Mouse (Mus musculus) heart, adult 2 months (tissue): ENCODE results near the gene Wipf1. TPM values are rescaled to one million over a fixed set of nuclear protein-coding genes. Genes with fewer than 3 reads are reported as not detected.

Experiments
- DNase-seq, 2 experiments: peaks; one replicate each; pipeline ENCODE4 v3.0.0; 2021
- H3K27ac ChIP-seq: fragments of 200-600 bp; 2 replicates; pipeline ENCODE4 v1.8.1; 2022
- H3K27me3 ChIP-seq: fragments of 200-500 bp; 2 replicates; pipeline ENCODE4 v1.6.1; 2012; ENCODE audit warnings: mild to moderate bottlenecking, low read length, inconsistent platforms, mixed read lengths; ENCODE audit not compliant: control insufficient read depth, insufficient read depth
- H3K36me3 ChIP-seq: fragments of 200-500 bp; 2 replicates; pipeline ENCODE4 v1.6.1; 2012; ENCODE audit warnings: low read length, inconsistent platforms; ENCODE audit not compliant: control insufficient read depth, insufficient read depth
- H3K4me1 ChIP-seq: fragments of 200-500 bp; 2 replicates; pipeline ENCODE4 v1.6.1; 2011; ENCODE audit warnings: low read length; ENCODE audit not compliant: control insufficient read depth, insufficient read depth
- H3K4me3 ChIP-seq: fragments of 200-600 bp; 2 replicates; pipeline ENCODE4 v1.8.1; 2022
- H3K79me2 ChIP-seq: fragments of 200-500 bp; replicated peaks from 2 replicates; pipeline ENCODE4 v1.6.1; 2012; ENCODE audit warnings: mild to moderate bottlenecking, inconsistent platforms, low read length, moderate library complexity, mixed read lengths; ENCODE audit not compliant: control insufficient read depth, insufficient read depth
- H3K9ac ChIP-seq: fragments of 200-500 bp; 2 replicates; pipeline ENCODE4 v1.6.1; 2012; ENCODE audit warnings: low read depth, mild to moderate bottlenecking, control low read depth, inconsistent platforms, low read length, mixed read lengths
- CTCF ChIP-seq: fragments of 200-600 bp; IDR thresholded peaks from 2 replicates; pipeline ENCODE4 v1.8.1; 2022; ENCODE audit warnings: antibody characterized with exemption, mild to moderate bottlenecking, moderate library complexity
- EP300 ChIP-seq: fragments of 200-500 bp; IDR thresholded peaks from 2 replicates; pipeline ENCODE4 v1.6.1; 2011; ENCODE audit warnings: low read depth, low read length, control low read depth; ENCODE audit not compliant: insufficient read depth
- POLR2A ChIP-seq: fragments of 200-500 bp; IDR thresholded peaks from 2 replicates; pipeline ENCODE4 v1.6.1; 2011; ENCODE audit warnings: mild to moderate bottlenecking, low read depth, low read length, control low read depth; ENCODE audit not compliant: insufficient read depth
- WGBS: fragments of 180-500 bp; shearing (Covaris S2); methylation state at CpG from one replicate; pipeline ENCODE4 v1.1.7; 2018; 5-methylcytosine and 5-hydroxymethylcytosine counted together
- intact Hi-C: fragments of 180-260 bp; cut with DNase I; formaldehyde crosslinking; loops from one replicate; pipeline ENCODE4 v1.15.1; 2025
- polyA plus RNA-seq: library from polyadenylated mRNA; depleted of rRNA; stranded (reverse); fragments of >200 nt; gene quantifications from 2 replicates; pipeline ENCODE4 v1.2.3, GENCODE M21; 2012
- total RNA-seq, 2 experiments: library from RNA; stranded (reverse); gene quantifications; 2 replicates each; pipeline ENCODE4 v1.2.3; 2021

Gene Wipf1
- total and polyA plus RNA-seq, 3 experiments = 6.6 to 17.0 (median 12.9) TPM

DNA sequence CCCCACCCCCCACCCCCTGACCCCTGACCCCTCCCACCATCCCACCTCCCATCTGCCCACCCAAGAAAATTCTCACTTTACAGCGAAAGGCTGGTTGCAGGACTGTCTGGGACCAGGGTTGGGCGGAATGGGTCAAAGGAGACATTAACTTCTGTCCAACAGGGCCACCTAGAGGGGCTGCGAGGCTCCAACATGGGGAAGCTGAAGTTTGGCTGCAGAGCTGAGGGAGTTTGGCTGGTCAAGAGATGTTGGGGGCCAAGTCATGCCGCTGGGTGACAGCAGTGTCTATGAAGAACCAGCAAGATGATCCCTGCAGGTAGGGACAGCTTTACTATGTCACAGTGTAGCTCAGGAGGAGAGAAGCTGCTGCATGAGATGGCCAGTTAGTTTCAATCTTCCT is 110.2 kb downstream of the Wipf1 start:
- Histone ChIP-seq H3K9ac (no peak overlapping the region), H3K4me1 (no peaks in the 10 kb centered on the region), H3K4me3 (no peak overlapping the region), H3K79me2 (no peaks in the 10 kb centered on the region), H3K36me3 (no peaks in the 10 kb centered on the region), H3K27me3 (no peaks in the 10 kb centered on the region), H3K27ac (no peak overlapping the region)
- WGBS = 33% methylated on average over 4 of the region's 4 CpGs
- DNase-seq = peak; percentile 17 to 49
- intact Hi-C loops = loop anchor here (5.0 kb wide), 1 partner anchor 252 kb away; no protein-coding TSS in a partner anchor
- TF ChIP-seq CTCF (peak; percentile 65), POLR2A (no peak), EP300 (no peak)

DNA sequence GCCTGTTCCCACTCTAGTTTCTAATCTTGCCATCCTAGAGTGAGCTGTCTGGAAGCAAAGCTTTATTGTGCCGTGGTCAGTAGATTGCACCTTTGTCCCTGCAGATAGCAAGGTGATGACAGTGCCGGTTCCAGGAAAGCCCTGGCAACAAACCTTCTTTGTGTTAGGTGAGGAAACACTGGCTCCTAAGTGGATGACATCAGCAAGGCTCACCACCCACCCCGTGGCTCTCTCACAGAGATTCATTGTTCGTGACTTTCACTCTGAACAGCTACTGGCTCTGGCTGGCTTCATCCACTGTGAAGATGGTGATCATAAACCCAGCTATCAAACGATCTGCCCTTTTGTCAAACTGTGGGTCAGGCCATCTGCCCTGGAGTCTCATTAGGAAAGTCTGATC is 113.6 kb downstream of the Wipf1 start:
- no peak for DNase-seq
- Histone ChIP-seq H3K36me3 (no peaks in the 10 kb centered on the region), H3K27me3 (no peaks in the 10 kb centered on the region), H3K4me3 (no peak overlapping the region), H3K79me2 (no peaks in the 10 kb centered on the region), H3K27ac (no peak overlapping the region), H3K9ac (no peak overlapping the region), H3K4me1 (no peaks in the 10 kb centered on the region)
- no peak for TF ChIP-seq POLR2A
- no peak for TF ChIP-seq EP300
- no peak for TF ChIP-seq CTCF
- intact Hi-C loops = loop anchor here (5.0 kb wide), 1 partner anchor 249 kb away; no protein-coding TSS in a partner anchor
- WGBS = 25% methylated on average over 5 of the region's 5 CpGs

GRCm38 (mm10) chr2:73410076-73410475 is 119.5 kb downstream of the Wipf1 start:
- Histone ChIP-seq H3K9ac (no peak overlapping the region), H3K27me3 (no peaks in the 10 kb centered on the region), H3K36me3 (no peaks in the 10 kb centered on the region), H3K4me3 (no peak overlapping the region), H3K27ac (no peak overlapping the region), H3K4me1 (no peaks in the 10 kb centered on the region), H3K79me2 (no peaks in the 10 kb centered on the region)
- TF ChIP-seq EP300 (no peak), CTCF (no peak), POLR2A (no peak)
- WGBS = 91% methylated on average over 8 of the region's 8 CpGs
- intact Hi-C loops = no loop called here
- no peak for DNase-seq

DNA sequence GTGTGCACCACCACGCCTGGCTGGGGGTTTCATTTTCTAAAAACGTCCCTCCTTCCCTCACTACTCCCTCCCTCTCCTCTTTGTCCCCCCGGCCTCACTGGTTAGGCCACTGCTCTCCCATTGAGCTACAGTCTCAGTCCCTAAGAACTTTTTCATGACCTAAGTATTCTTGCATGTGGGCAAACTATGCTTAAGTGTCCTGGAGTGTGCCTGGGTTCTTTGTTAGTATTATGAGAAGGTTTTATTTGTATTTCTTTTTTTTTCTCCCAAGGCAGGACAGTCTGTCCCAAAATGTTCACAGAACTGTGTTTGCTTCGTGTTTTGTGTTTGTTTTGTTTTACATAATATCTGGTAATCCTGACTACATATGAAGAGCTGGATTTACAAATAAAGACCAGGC is 121.9 kb downstream of the Wipf1 start:
- no peak overlapping the region for H3K27ac ChIP-seq
- no peaks in the 10 kb centered on the region for H3K4me1 ChIP-seq
- intact Hi-C loops = no loop called here
- TF ChIP-seq POLR2A (no peak), CTCF (no peak)
- no peaks in the 10 kb centered on the region for H3K79me2 ChIP-seq
- no peaks in the 10 kb centered on the region for H3K36me3 ChIP-seq
- 69% methylated on average over 4 of the region's 4 CpGs for WGBS
- H3K9ac ChIP-seq = no peak overlapping the region
- no peaks in the 10 kb centered on the region for H3K27me3 ChIP-seq
- no peak for DNase-seq
- no peak overlapping the region for H3K4me3 ChIP-seq

DNA sequence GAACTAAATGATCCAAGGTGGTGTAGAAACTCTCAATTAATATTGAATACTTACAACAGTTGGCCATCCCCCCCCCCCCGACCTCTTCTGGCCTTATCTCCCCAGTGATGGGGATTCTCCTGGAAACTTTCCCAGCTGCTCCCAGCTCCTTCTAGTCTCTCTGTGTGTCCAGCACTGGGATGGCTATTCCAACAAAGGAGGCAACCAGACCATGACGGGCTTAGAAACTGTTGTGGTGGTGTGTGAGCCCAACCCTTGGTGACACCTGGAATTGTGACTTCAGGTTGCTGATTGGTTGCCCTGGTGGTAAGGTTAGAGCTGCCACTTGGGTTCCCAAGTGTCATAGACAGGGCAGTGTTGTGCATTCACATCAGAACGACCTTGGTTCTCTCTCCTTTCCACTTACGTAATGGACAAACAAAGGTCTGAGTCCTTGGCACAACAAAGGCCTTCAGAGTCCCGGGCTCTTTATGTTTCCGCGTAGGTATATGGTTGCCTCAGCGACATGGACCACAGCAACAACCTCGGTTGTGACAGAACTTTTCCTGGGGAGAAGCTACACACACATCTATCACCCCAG is 123.1 kb downstream of the Wipf1 start:
- Histone ChIP-seq H3K27me3 (no peaks in the 10 kb centered on the region), H3K9ac (no peak overlapping the region), H3K79me2 (no peaks in the 10 kb centered on the region), H3K27ac (no peak overlapping the region), H3K4me1 (no peaks in the 10 kb centered on the region), H3K4me3 (no peak overlapping the region), H3K36me3 (no peaks in the 10 kb centered on the region)
- intact Hi-C loops = no loop called here
- no peak for TF ChIP-seq CTCF
- no peak for TF ChIP-seq POLR2A
- no peak for TF ChIP-seq EP300
- 80% methylated on average over 9 of the region's 9 CpGs for WGBS
- no peak for DNase-seq

DNA sequence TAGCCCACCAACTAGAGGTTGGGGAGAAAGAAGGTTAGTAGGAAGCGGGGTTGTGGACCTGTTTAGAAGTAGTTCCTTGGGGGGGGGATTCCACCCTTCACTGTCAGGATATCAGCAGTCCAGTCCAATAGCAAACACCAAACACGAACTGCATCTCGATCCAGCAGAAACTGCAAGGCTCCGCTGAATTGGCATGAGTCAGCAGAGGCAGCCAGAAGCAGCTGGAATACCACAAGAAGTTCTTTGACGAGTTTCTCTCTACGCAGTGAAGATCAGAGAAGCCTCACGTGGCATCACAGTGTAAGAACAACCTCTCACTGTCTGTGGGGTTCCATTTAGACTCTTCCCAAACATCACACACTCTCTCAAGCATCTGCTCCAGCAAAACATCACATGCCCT is 124.6 kb downstream of the Wipf1 start:
- DNase-seq = no peak
- intact Hi-C loops = loop anchor here (1.0 to 5.0 kb wide), 2 partner anchors 93 to 238 kb away; partner anchors contain the start of genes Cir1 and Scrn3
- no peaks in the 10 kb centered on the region for H3K27me3 ChIP-seq
- no peaks in the 10 kb centered on the region for H3K4me1 ChIP-seq
- TF ChIP-seq CTCF (no peak), EP300 (no peak), POLR2A (no peak)
- H3K27ac ChIP-seq = no peak overlapping the region
- H3K9ac ChIP-seq = no peak overlapping the region
- 87% methylated on average over 7 of the region's 7 CpGs for WGBS
- H3K36me3 ChIP-seq = no peaks in the 10 kb centered on the region
- H3K4me3 ChIP-seq = no peak overlapping the region
- H3K79me2 ChIP-seq = no peaks in the 10 kb centered on the region
